Mouse (Mus musculus): Measurements from ENCODE around the gene Gprin3. TPM values are rescaled to one million over a fixed set of nuclear protein-coding genes. Genes with fewer than 3 reads are reported as not detected.

Gene Gprin3
- polyA plus RNA-seq, 1 experiment = 0.72 TPM

DNA sequence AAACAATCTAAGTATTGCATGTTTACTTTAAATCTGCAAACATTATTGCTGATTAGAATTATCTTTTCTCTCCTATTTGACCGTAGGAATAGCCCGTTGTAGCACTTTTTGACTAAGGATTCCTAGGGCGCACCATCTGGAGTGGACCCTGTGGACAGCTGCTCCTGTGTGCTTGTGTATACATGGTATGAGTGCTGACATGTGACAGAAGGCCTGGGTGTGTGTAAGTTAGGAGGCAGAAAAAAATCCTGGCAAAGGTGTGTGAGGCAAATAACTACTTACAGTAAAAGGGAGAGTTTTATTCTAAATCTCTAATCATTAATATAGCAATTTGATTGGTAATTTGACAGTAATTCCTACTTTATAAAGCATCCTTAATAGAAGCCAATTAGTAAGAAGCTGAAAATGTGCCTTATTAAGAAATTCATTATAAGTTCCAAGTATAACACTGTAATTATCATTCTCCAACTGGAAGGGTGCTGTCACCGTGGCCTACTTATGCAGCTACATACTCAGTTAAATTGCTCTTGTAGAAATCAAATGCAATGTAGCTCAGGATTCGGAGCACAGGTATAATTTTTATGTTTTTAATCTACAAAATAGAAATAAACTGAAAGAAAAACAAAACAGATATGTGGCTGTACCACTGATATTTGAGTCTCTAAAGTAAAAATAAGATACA is 74.8 kb downstream of the Gprin3 start:
- no peak overlapping the region for H3K4me3 ChIP-seq (ENCODE audit: insufficient read depth, low read depth, low read length)
- no peaks in the 10 kb centered on the region for H3K27me3 ChIP-seq (replicated peaks; ENCODE audit: control insufficient read depth, insufficient read depth, low read length)
- DNase-seq = no peak
- WGBS = 90% methylated on average over 5 of the region's 5 CpGs
- TF ChIP-seq POLR2A (IDR thresholded peaks at IDR 0.05; ENCODE audit: low read depth, low read length) = no peak
- TF ChIP-seq CTCF (conservative IDR thresholded peaks at IDR 0.05; ENCODE audit: insufficient read depth, insufficient read length, low read depth, low read length) = no peak
- H3K27ac ChIP-seq (ENCODE audit: insufficient read depth, low read depth, low read length) = no peak overlapping the region
- no peaks in the 10 kb centered on the region for H3K4me1 ChIP-seq (ENCODE audit: control insufficient read depth, insufficient read depth, low read length)
- no peaks in the 10 kb centered on the region for H3K36me3 ChIP-seq (ENCODE audit: control insufficient read depth, insufficient read depth, low read length)

- DNase-seq = no peak
- TF ChIP-seq POLR2A (IDR thresholded peaks at IDR 0.05; ENCODE audit: low read depth, low read length) = no peak
- no peak for TF ChIP-seq CTCF (conservative IDR thresholded peaks at IDR 0.05; ENCODE audit: insufficient read depth, insufficient read length, low read depth, low read length)
- Histone ChIP-seq H3K27me3 (replicated peaks; ENCODE audit: control insufficient read depth, insufficient read depth, low read length) (no peaks in the 10 kb centered on the region), H3K4me3 (ENCODE audit: insufficient read depth, low read depth, low read length) (no peak overlapping the region), H3K36me3 (ENCODE audit: control insufficient read depth, insufficient read depth, low read length) (no peaks in the 10 kb centered on the region), H3K27ac (ENCODE audit: insufficient read depth, low read depth, low read length) (no peak overlapping the region), H3K4me1 (ENCODE audit: control insufficient read depth, insufficient read depth, low read length) (no peaks in the 10 kb centered on the region)
- 77% methylated on average over 1 of the region's 1 CpGs for WGBS
Measured at GRCm38 (mm10) chr6:59348673-59349072, 77.4 kb downstream of the Gprin3 start.

DNA sequence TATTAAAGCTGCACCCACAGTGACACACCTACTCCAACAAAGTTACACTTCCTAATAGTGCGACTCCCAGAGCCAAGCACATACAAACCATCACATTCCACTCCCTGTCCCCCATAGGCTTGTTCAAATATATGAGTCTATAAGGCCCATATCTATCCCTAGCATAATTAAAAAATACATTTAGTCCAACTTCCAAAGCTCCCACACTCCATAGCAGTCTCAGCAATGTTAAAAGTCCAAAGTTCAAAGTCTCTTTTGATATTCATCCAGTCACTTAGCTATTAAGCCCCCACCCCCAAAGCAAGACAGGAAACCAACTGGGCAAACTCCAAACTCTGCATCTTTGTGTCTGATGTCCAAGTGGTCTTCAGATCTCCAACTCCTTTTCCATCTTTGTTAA is 84.9 kb downstream of the Gprin3 start:
- H3K27ac ChIP-seq (ENCODE audit: insufficient read depth, low read depth, low read length) = no peak overlapping the region
- H3K36me3 ChIP-seq (ENCODE audit: control insufficient read depth, insufficient read depth, low read length) = no peaks in the 10 kb centered on the region
- TF ChIP-seq CTCF (conservative IDR thresholded peaks at IDR 0.05; ENCODE audit: insufficient read depth, insufficient read length, low read depth, low read length) (no peak), POLR2A (IDR thresholded peaks at IDR 0.05; ENCODE audit: low read depth, low read length) (no peak)
- WGBS = 74% methylated on average over 1 of the region's 1 CpGs
- no peak for DNase-seq
- no peaks in the 10 kb centered on the region for H3K27me3 ChIP-seq (replicated peaks; ENCODE audit: control insufficient read depth, insufficient read depth, low read length)
- no peaks in the 10 kb centered on the region for H3K4me1 ChIP-seq (ENCODE audit: control insufficient read depth, insufficient read depth, low read length)
- H3K4me3 ChIP-seq (ENCODE audit: insufficient read depth, low read depth, low read length) = no peak overlapping the region

- DNase-seq = no peak
- H3K4me1 ChIP-seq (ENCODE audit: control insufficient read depth, insufficient read depth, low read length) = no peaks in the 10 kb centered on the region
- H3K27me3 ChIP-seq (replicated peaks; ENCODE audit: control insufficient read depth, insufficient read depth, low read length) = no peaks in the 10 kb centered on the region
- 63% methylated on average over 1 of the region's 1 CpGs for WGBS
- no peaks in the 10 kb centered on the region for H3K36me3 ChIP-seq (ENCODE audit: control insufficient read depth, insufficient read depth, low read length)
- H3K4me3 ChIP-seq (ENCODE audit: insufficient read depth, low read depth, low read length) = no peak overlapping the region
- H3K27ac ChIP-seq (ENCODE audit: insufficient read depth, low read depth, low read length) = no peak overlapping the region
- TF ChIP-seq POLR2A (IDR thresholded peaks at IDR 0.05; ENCODE audit: low read depth, low read length) (no peak), CTCF (conservative IDR thresholded peaks at IDR 0.05; ENCODE audit: insufficient read depth, insufficient read length, low read depth, low read length) (no peak)
Measured at GRCm38 (mm10) chr6:59328297-59328696, 97.8 kb downstream of the Gprin3 start.

DNA sequence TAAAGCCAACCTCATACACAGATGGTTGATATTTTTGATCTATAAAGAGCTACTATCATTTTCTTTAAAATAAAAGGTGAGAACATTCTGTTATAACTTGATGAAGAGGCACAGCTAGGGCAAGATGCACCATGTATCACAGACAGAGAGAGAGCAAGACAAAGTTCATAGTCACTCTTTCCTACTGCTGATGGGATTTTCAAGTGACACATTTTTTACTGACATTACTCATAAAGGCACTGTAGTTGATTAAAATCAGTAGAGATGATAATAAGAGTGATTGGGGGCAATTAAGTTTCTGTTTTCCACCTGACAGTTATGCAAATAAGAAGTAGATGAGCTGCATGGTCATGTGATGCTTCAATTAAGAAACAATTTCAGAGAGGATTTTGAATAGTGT is 110.2 kb downstream of the Gprin3 start:
- TF ChIP-seq POLR2A (IDR thresholded peaks at IDR 0.05; ENCODE audit: low read depth, low read length) (no peak), CTCF (conservative IDR thresholded peaks at IDR 0.05; ENCODE audit: insufficient read depth, insufficient read length, low read depth, low read length) (no peak)
- H3K4me1 ChIP-seq (ENCODE audit: control insufficient read depth, insufficient read depth, low read length) = no peaks in the 10 kb centered on the region
- no peak for DNase-seq
- no peak overlapping the region for H3K27ac ChIP-seq (ENCODE audit: insufficient read depth, low read depth, low read length)
- no peaks in the 10 kb centered on the region for H3K36me3 ChIP-seq (ENCODE audit: control insufficient read depth, insufficient read depth, low read length)
- no peaks in the 10 kb centered on the region for H3K27me3 ChIP-seq (replicated peaks; ENCODE audit: control insufficient read depth, insufficient read depth, low read length)
- no peak overlapping the region for H3K4me3 ChIP-seq (ENCODE audit: insufficient read depth, low read depth, low read length)

GRCm38 (mm10) chr6:59315090-59315489 is 111.0 kb downstream of the Gprin3 start:
- TF ChIP-seq POLR2A (IDR thresholded peaks at IDR 0.05; ENCODE audit: low read depth, low read length) (no peak), CTCF (conservative IDR thresholded peaks at IDR 0.05; ENCODE audit: insufficient read depth, insufficient read length, low read depth, low read length) (no peak)
- H3K4me3 ChIP-seq (ENCODE audit: insufficient read depth, low read depth, low read length) = no peak overlapping the region
- H3K27ac ChIP-seq (ENCODE audit: insufficient read depth, low read depth, low read length) = no peak overlapping the region
- DNase-seq = no peak
- H3K4me1 ChIP-seq (ENCODE audit: control insufficient read depth, insufficient read depth, low read length) = no peaks in the 10 kb centered on the region
- H3K27me3 ChIP-seq (replicated peaks; ENCODE audit: control insufficient read depth, insufficient read depth, low read length) = no peaks in the 10 kb centered on the region
- no peaks in the 10 kb centered on the region for H3K36me3 ChIP-seq (ENCODE audit: control insufficient read depth, insufficient read depth, low read length)

DNA sequence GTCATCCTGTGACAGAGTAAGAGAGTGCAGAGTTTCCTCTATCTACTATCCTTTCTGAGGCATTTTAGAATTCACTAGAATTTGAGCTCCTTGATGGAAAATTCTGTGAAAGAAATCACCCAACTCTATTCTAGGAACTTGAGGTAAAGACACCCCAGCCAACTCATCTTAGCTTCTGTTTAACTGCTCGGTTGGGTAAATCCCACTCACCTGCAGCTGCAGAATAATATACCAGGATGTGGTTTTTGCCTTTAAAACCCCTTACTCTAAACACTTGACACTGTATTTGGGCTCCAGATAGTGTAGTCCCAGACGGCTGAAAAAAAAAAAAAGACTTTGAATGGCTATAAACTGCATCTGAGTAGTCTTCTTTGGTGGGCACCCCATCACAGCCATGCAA is 112.9 kb downstream of the Gprin3 start:
- Histone ChIP-seq H3K27me3 (replicated peaks; ENCODE audit: control insufficient read depth, insufficient read depth, low read length) (no peaks in the 10 kb centered on the region), H3K36me3 (ENCODE audit: control insufficient read depth, insufficient read depth, low read length) (no peaks in the 10 kb centered on the region), H3K27ac (ENCODE audit: insufficient read depth, low read depth, low read length) (no peak overlapping the region), H3K4me1 (ENCODE audit: control insufficient read depth, insufficient read depth, low read length) (no peaks in the 10 kb centered on the region), H3K4me3 (ENCODE audit: insufficient read depth, low read depth, low read length) (no peak overlapping the region)
- no peak for TF ChIP-seq POLR2A (IDR thresholded peaks at IDR 0.05; ENCODE audit: low read depth, low read length)
- DNase-seq = no peak
- 66% methylated on average over 2 of the region's 2 CpGs for WGBS
